Mouse (Mus musculus): ENCODE data around the gene Bhlhe40.

GRCm38 (mm10) chr6:108663241-108664194 lies 3.1 kb downstream of the Bhlhe40 start:
- TF ChIP-seq CTCF (IDR thresholded peaks at IDR 0.05; ENCODE audit: extremely low read depth, insufficient read depth, low read length) (no peak), POLR2A (IDR thresholded peaks at IDR 0.05; ENCODE audit: extremely low read depth, insufficient read depth, low read length) (no peak)
